Mouse (Mus musculus) gastrocnemius, adult 2 months (tissue): ENCODE data around the gene Ly75. TPM values are rescaled to one million over a fixed set of nuclear protein-coding genes. Genes with fewer than 3 reads are reported as not detected.
A peak's percentile ranks its signal among the peaks of the same experiment; 100 is the strongest.

Experiments used
- DNase-seq: peaks from one replicate; pipeline ENCODE4 v3.0.0; 2022
- H3K27ac ChIP-seq: fragments of 200-600 bp; 2 replicates; pipeline ENCODE4 v1.8.1; 2022; ENCODE audit warnings: mild to moderate bottlenecking
- H3K4me3 ChIP-seq: fragments of 200-600 bp; 2 replicates; pipeline ENCODE4 v1.8.1; 2022; ENCODE audit warnings: mild to moderate bottlenecking, moderate library complexity
- CTCF ChIP-seq: fragments of 200-600 bp; IDR thresholded peaks from 2 replicates; pipeline ENCODE4 v1.8.1; 2022; ENCODE audit warnings: antibody characterized with exemption, mild to moderate bottlenecking, moderate library complexity
- intact Hi-C: fragments of 180-260 bp; cut with DNase I; formaldehyde crosslinking; loops from one replicate; pipeline ENCODE4 v1.15.1; 2025
- total RNA-seq, 2 experiments: library from RNA; stranded (reverse); gene quantifications; 2 replicates each; pipeline ENCODE4 v1.2.3; 2021

The Ly75 gene
- total RNA-seq, 2 experiments from 2014 or later, result 0.03 to 0.05 TPM

- no peak for DNase-seq
- TF ChIP-seq CTCF, result no peak
- no peak overlapping the region for H3K27ac ChIP-seq
- intact Hi-C loops, result no loop called here
- H3K4me3 ChIP-seq, result no peak overlapping the region
Measured at GRCm38 (mm10) chr2:60285107-60285617, 97.9 kb downstream of the Ly75 start.

- no peak for DNase-seq
- TF ChIP-seq CTCF, result no peak
- H3K4me3 ChIP-seq, result peak within 1 kb of the TSS; percentile 86
- intact Hi-C loops, result no loop called here
- peak within 1 kb of the TSS; percentile 84 for H3K27ac ChIP-seq
Measured at GRCm38 (mm10) chr2:60284467-60284821, 98.7 kb downstream of the Ly75 start, which contains the start of gene Cd302. Gene Cd302 (minus strand): TSS chr2:60284488.

DNA sequence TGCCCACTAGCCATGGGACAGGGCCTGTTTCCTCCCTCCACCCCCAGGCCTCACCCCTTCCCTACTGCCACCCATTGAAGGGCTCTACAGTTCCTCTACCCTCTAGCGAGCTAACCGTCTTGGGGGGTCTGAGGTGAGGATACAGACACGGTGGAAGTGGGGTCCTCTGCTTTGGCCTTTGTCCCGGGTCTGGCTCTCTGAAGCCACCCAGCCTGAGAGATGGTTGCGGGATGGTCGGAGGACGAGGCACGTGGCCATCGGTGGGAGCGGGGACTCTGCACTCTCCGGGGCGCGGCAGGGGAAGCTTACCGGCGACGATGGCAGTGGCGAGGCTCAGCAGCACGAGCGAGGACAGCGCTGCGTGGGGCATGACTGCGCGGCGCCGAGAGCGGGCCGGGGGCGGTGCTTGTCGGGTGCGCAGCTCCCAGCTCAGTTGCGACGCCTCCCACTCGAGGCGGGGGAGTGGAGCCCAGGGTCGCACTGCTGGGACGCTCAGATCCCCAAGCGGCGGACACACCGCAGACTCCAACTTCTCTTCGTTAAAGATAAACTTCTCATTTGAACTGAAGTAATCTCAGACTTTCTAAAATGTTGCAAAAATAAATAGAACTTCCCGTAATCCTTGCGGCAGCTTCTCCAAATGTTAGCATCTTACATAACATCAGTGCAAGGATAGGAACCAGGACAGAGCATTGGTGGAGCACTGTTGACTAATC is 99.2 kb downstream of the Ly75 start:
- no peak for TF ChIP-seq CTCF
- DNase-seq, result peak; percentile 84
- intact Hi-C loops, result no loop called here
- H3K4me3 ChIP-seq, result peak overlapping the region; percentile 86
- peak overlapping the region; percentile 84 for H3K27ac ChIP-seq

- TF ChIP-seq CTCF, result no peak
- no peak for DNase-seq
- intact Hi-C loops, result no loop called here
- peak overlapping the region; percentile 84 for H3K27ac ChIP-seq
- H3K4me3 ChIP-seq, result peak overlapping the region; percentile 86
Measured at GRCm38 (mm10) chr2:60283208-60283750, 99.8 kb downstream of the Ly75 start.

DNA sequence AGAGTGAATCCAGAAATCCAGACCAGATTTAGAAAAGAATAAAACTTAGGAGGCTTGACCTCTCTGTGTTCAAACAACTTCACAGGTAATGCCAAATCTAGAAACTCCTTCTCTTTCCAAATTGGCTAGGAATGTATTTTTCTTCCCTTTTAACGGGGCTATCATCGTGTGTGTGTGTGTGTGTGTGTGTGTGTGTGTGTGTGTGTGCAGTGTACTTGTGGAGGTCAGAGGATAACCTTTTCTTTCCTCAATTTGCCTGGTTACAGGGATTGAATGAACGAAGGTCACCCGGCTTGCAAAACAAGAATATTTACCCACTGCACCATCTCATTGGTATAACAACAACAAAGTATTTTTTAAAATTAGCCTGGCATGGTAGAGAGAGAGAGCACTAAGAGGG is 100.5 kb downstream of the Ly75 start:
- intact Hi-C loops, result no loop called here

DNA sequence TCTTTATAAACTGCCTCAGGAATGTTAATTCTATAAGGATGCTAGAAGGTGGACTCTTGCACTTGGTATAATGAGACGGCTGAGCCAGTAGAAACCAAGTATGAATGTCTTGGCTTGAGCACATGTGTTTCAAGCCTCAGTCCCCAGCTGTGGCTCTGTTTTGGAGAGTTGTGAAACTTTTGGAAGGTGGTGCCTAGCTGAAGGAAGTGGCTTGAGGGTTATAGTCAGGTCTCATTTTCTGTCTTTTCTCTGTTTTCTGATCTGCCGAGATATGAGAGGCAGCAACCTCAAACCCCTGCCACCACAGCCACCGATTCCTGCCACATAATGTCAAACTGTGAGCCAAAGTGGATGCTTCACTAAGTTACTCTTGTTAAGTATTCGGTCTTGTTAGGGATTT is 104.5 kb downstream of the Ly75 start:
- no peak for TF ChIP-seq CTCF
- no peak for DNase-seq
- intact Hi-C loops, result no loop called here
- H3K27ac ChIP-seq, result no peak overlapping the region
- no peak overlapping the region for H3K4me3 ChIP-seq

More for the DNA sequence above, 100.5 kb downstream of the Ly75 start:
- no peak for DNase-seq
- no peak for TF ChIP-seq CTCF
- peak overlapping the region; percentile 86 for H3K4me3 ChIP-seq
- peak overlapping the region; percentile 84; the same call in 1 of the 2 replicates for H3K27ac ChIP-seq

- Histone ChIP-seq H3K27ac (no peak overlapping the region), H3K4me3 (no peak overlapping the region)
- DNase-seq, result no peak
- TF ChIP-seq CTCF, result no peak
- intact Hi-C loops, result no loop called here
Measured at GRCm38 (mm10) chr2:60269856-60270479, 113.1 kb downstream of the Ly75 start.

DNA sequence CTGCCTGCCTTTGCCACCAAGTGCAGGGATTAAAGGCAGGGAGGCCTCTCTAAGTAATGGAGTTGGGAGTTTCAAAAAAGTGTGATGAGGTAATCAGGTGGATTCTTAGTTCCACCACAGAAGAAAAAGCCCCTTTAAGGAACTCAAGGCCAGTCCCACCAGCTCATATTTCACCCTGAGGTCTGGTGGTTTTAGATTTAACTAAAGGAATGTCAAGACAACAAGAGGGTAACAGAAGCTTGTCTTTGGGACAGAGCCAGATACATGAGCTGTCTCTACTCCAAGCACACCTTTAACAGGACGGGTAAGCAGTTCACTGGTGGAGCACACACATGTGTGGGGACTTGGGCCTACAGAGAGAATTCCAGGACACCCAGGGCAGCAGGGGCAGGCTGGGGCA is 115.5 kb downstream of the Ly75 start:
- DNase-seq, result no peak
- no peak for TF ChIP-seq CTCF
- Histone ChIP-seq H3K4me3 (no peak overlapping the region), H3K27ac (no peak overlapping the region)
- intact Hi-C loops, result no loop called here

GRCm38 (mm10) chr2:60260621-60261350 is 122.3 kb downstream of the Ly75 start:
- Histone ChIP-seq H3K27ac (no peak overlapping the region), H3K4me3 (no peak overlapping the region)
- intact Hi-C loops, result no loop called here
- DNase-seq, result no peak
- TF ChIP-seq CTCF, result no peak

DNA sequence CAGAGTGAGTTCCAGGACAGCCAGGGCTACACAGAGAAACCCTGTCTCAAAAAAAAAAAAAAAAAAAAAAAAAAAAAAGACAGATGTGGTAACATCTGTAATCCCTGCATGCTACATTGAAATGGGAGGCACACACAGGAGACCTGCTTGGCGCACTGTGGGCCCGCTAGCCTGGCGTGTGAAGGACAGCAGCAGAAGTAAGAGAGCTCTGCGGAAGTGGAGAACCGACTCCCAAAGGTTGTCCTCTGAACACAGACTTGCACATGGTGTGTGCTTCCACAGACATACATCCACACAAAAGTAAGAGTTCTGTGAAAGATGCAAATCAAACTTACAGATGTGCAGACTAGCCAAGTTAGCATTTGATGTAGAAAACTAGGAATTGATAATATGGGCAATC is 123.9 kb downstream of the Ly75 start:
- intact Hi-C loops, result no loop called here
- TF ChIP-seq CTCF, result no peak
- no peak overlapping the region for H3K27ac ChIP-seq
- DNase-seq, result no peak
- H3K4me3 ChIP-seq, result no peak overlapping the region

DNA sequence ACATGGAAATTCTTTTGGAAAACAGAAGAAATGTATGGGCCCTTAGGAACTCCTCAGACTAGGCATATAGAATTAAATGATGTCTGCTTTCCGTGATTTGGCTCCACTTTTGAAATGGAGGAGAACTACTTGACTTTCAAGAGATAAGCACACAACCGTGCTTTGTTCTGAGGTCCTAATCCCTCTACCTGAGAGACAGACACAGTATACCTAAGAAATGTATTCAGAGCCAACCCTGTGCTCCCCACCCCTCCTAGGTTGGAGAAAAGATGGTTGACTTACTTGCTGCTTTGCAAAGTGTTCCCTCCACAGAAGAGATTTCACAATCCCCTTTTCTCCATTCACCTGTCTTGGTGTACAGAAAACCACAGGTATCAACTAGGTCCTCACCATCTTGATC is 126.4 kb downstream of the Ly75 start:
- Histone ChIP-seq H3K27ac (no peak overlapping the region), H3K4me3 (no peak overlapping the region)
- TF ChIP-seq CTCF, result no peak
- no peak for DNase-seq
- intact Hi-C loops, result no loop called here

GRCm38 (mm10) chr2:60253506-60253905 is 129.6 kb downstream of the Ly75 start:
- intact Hi-C loops, result no loop called here
- no peak for DNase-seq
- Histone ChIP-seq H3K4me3 (no peak overlapping the region), H3K27ac (no peak overlapping the region)
- TF ChIP-seq CTCF, result no peak

DNA sequence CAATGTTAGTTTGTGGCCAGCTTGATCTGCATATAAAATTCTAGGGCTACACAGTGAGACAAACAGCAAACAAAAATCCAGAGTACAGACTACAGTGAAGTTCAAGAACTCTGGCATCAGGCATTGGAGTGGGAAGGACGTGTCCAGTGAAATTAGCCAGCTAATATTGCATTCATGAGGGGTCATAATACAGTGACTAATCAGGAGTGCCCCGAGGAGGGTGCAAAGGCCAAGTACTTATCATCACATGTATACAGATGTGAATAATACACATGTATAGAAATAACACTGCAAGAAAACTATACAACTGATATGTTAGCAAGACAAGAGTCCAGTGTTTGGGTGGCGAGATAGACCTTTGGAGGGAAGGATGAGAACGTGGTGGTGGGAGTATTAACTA is 130.3 kb downstream of the Ly75 start:
- no peak for TF ChIP-seq CTCF
- intact Hi-C loops, result no loop called here
- no peak overlapping the region for H3K4me3 ChIP-seq
- H3K27ac ChIP-seq, result no peak overlapping the region
- no peak for DNase-seq

Other genes starting within 250 kb of the Ly75 start
- gene Baz2b, start 173.5 kb downstream of the Ly75 start, total RNA-seq, result 10 to 100 TPM; 31.3 to 35.3 TPM
- 10 to 100 TPM; 21.2 to 38.7 TPM for gene March7, start 173.4 kb downstream of the Ly75 start, total RNA-seq
- 1 to 10 TPM; 7.2 to 8.6 TPM for gene Cd302, start 98.8 kb downstream of the Ly75 start, total RNA-seq
- 1 to 10 TPM in 1 of 2 experiments, under 1 TPM in 1; 0.82 to 1.6 TPM for gene Pla2r1, start 170.0 kb upstream of the Ly75 start, total RNA-seq